ENCODE assay signal across 7 mouse cellular contexts in the genomic region with DNA sequence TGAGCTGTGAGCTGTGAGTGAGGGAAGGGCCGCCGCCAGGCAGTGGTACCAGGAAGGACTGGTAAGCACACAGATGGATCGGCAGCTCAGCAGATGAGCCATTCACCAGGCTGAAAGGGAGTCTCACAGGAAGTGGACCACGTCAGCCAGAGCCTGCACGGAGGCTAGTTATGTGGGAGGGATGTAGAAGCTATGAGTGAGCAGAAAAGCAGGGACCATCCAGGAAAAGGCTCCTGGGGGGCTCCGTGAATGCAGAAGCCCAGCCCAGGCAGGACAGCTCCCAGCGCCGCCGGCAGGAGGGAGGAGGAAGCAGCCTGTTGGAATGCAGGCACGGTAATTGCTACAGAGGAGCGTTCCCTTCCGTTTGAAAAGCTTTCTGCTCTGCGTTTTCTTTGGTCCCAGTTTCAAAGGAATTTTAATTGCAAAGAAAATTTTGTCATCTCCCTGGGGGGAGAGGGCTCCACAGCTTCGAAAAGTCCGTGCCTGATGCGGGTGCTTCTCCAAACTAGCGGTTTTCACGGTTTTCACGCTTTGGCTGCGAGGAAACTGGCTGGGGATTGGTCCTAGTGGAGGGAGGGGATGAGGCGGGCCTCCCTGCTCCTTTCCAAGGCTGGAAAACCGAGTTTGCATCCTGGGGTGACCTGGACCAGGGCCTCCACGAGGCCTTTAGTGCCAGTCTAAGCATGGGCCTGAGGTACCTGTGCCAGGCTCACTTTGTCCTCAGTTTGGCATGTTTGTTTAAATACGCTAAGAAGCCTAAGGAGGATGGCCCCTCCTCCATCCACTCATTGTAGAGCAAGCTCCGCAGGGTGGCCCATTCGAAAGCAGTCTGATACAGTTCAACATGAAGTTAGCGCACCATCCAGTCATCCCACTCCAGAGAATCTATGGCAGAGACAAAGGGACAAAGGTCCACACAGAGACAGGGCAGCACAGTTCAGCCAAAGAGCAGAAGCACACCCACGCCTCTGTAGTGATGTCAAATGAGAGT. TPM values are rescaled to one million over a fixed set of nuclear protein-coding genes. Genes with fewer than 3 reads are reported as not detected.
DNase-seq lines count a peak whose midpoint lies in the region; ATAC-seq and TF ChIP-seq lines count a peak whose summit lies in the region.

No protein-coding gene starts in this region.

- H3K9me3 ChIP-seq in lung, postnatal 0 days (ENCODE audit: low read length): no peaks in the 10 kb centered on the region
- H3K9me3 ChIP-seq in embryonic facial prominence, embryonic 10.5 days: 0 out of 2 replicates have a peak, but pooled peaks cover 3% of the 10 kb centered on the region
- H3K9me3 ChIP-seq in hindbrain, embryonic 13.5 days: no peaks in the 10 kb centered on the region
- no peaks in the 10 kb centered on the region for H3K9me3 ChIP-seq in limb, embryonic 11.5 days (ENCODE audit: control insufficient read depth, low read length)

- WGBS in lung, postnatal 0 days: 6% methylated on average over 28 of the region's 28 CpGs
- WGBS in embryonic facial prominence, embryonic 10.5 days: 4% methylated on average over 28 of the region's 28 CpGs
- 2% methylated on average over 28 of the region's 28 CpGs for WGBS in hindbrain, embryonic 13.5 days
- WGBS in limb, embryonic 11.5 days: 5% methylated on average over 28 of the region's 28 CpGs

- DNase-seq in lung, postnatal 0 days (ENCODE audit: low spot score): peak; percentile 5
- DNase-seq in lung, postnatal 36 days: no peak
- peak; percentile 75 for DNase-seq in embryonic facial prominence, embryonic 10.5 days (ENCODE audit: low spot score)
- DNase-seq in limb, embryonic 11.5 days (ENCODE audit: low spot score): peak; percentile 66
- DNase-seq in retina, postnatal 1 day: peak; percentile 63
- DNase-seq in thymus, postnatal 14 days: no peak

- H3K4me1 ChIP-seq in lung, postnatal 0 days (ENCODE audit: insufficient read depth, low read depth, low read length): no peaks in the 10 kb centered on the region
- peaks cover 42% of the 10 kb centered on the region for H3K4me1 ChIP-seq in embryonic facial prominence, embryonic 10.5 days
- H3K4me1 ChIP-seq in hindbrain, embryonic 13.5 days (replicated peaks): peaks cover 49% of the 10 kb centered on the region
- H3K4me1 ChIP-seq in limb, embryonic 11.5 days (ENCODE audit: control insufficient read depth, insufficient read depth, low read length): peaks cover 28% of the 10 kb centered on the region

- H3K36me3 ChIP-seq in lung, postnatal 0 days (ENCODE audit: insufficient read depth, low read length): no peaks in the 10 kb centered on the region
- no peaks in the 10 kb centered on the region for H3K36me3 ChIP-seq in embryonic facial prominence, embryonic 10.5 days (replicated peaks)
- no peaks in the 10 kb centered on the region for H3K36me3 ChIP-seq in hindbrain, embryonic 13.5 days
- no peaks in the 10 kb centered on the region for H3K36me3 ChIP-seq in limb, embryonic 11.5 days (ENCODE audit: control insufficient read depth, insufficient read depth, low read length)

- peak; percentile 14 for TF ChIP-seq CTCF in lung, postnatal 0 days (IDR thresholded peaks at IDR 0.05)

- H3K4me3 ChIP-seq in lung, postnatal 0 days (ENCODE audit: low read depth, low read length): no peak overlapping the region
- H3K4me3 ChIP-seq in embryonic facial prominence, embryonic 10.5 days: peak overlapping the region; percentile 47
- peak overlapping the region; percentile 21 for H3K4me3 ChIP-seq in hindbrain, embryonic 13.5 days
- peak overlapping the region; percentile 20 for H3K4me3 ChIP-seq in limb, embryonic 11.5 days (ENCODE audit: low read depth, low read length)

- H3K27me3 ChIP-seq in lung, postnatal 0 days (replicated peaks; ENCODE audit: insufficient read depth, low read length): no peaks in the 10 kb centered on the region
- peaks cover 85% of the 10 kb centered on the region for H3K27me3 ChIP-seq in embryonic facial prominence, embryonic 10.5 days (replicated peaks; ENCODE audit: low read depth, poor library complexity, severe bottlenecking)
- peaks cover 53% of the 10 kb centered on the region for H3K27me3 ChIP-seq in hindbrain, embryonic 13.5 days
- H3K27me3 ChIP-seq in limb, embryonic 11.5 days (ENCODE audit: control insufficient read depth, insufficient read depth, low read length): peaks cover 7% of the 10 kb centered on the region; the same call in 1 of the 2 replicates

- H3K4me2 ChIP-seq in lung, postnatal 0 days (replicated peaks; ENCODE audit: low read depth, low read length): peak overlapping the region; percentile 27; the same call in 1 of the 2 replicates
- peak overlapping the region; percentile 49 for H3K4me2 ChIP-seq in hindbrain, embryonic 13.5 days
- peak overlapping the region; percentile 53 for H3K4me2 ChIP-seq in limb, embryonic 11.5 days (ENCODE audit: low read depth, severe bottlenecking)

- ATAC-seq in lung, postnatal 0 days: no peak
- ATAC-seq in hindbrain, embryonic 13.5 days (ENCODE audit: low FRiP score): 0 out of 2 replicates have a peak, but pooled peaks have one; percentile 23
- ATAC-seq in limb, embryonic 11.5 days (ENCODE audit: insufficient number of reproducible peaks, low FRiP score, low TSS enrichment, low read depth): peak; percentile 13; the same call in 1 of the 2 replicates

- H3K9ac ChIP-seq in lung, postnatal 0 days (replicated peaks; ENCODE audit: low read depth): no peak overlapping the region
- H3K9ac ChIP-seq in hindbrain, embryonic 13.5 days: peak overlapping the region; percentile 47; the same call in 1 of the 2 replicates
- H3K9ac ChIP-seq in limb, embryonic 11.5 days (ENCODE audit: low read length): no peak overlapping the region

- H3K27ac ChIP-seq in lung, postnatal 0 days (ENCODE audit: low read length): no peak overlapping the region
- H3K27ac ChIP-seq in embryonic facial prominence, embryonic 10.5 days (replicated peaks): peak overlapping the region; percentile 45
- peak overlapping the region; percentile 67 for H3K27ac ChIP-seq in hindbrain, embryonic 13.5 days
- H3K27ac ChIP-seq in limb, embryonic 11.5 days (replicated peaks; ENCODE audit: low read depth, low read length): peak overlapping the region; percentile 47; the same call in 1 of the 2 replicates

- no peak for TF ChIP-seq EP300 in lung, postnatal 0 days (IDR thresholded peaks at IDR 0.05)

RNA-seq across cellular contexts. Expression of a gene that starts 32.6 kb away (rescaled TPM):
- 1.0 and 1.8 TPM in 2 replicates for polyA plus RNA-seq in lung, postnatal 0 days (2015; fragmentation: Nextera tagmentation; extraction: Ambion mirVana)
- polyA plus RNA-seq in embryonic facial prominence, embryonic 10.5 days (2016; fragmentation: Nextera tagmentation; extraction: Ambion mirVana): 0.91 and 1.1 TPM in 2 replicates
- 9.4 and 11.4 TPM in 2 replicates for polyA plus RNA-seq in hindbrain, embryonic 13.5 days (2015; fragmentation: Nextera tagmentation; extraction: Ambion mirVana)
- 1.1 TPM in 2 replicates for polyA plus RNA-seq in limb, embryonic 11.5 days (2014; fragmentation: Nextera tagmentation; extraction: Ambion mirVana)

Comparison
In these comparisons a context has a peak if more than half of its experiments do, and no peak if none do; other contexts are left out.
1. DNase-seq: peak in lung, postnatal 0 days (single experiment), embryonic facial prominence, embryonic 10.5 days (single experiment), limb, embryonic 11.5 days (single experiment) and retina, postnatal 1 day (single experiment); none in lung, postnatal 36 days (single experiment) and thymus, postnatal 14 days (single experiment).
2. Peak in every context shown above with its lines, with median percentiles within 50 percentile points of each other: H3K4me2 ChIP-seq.